Mouse (Mus musculus) bone marrow, adult 2 months (tissue): Measurements from ENCODE around the gene Gm4894. TPM values are rescaled to one million over a fixed set of nuclear protein-coding genes. Genes with fewer than 3 reads are reported as not detected.

Experiments used
- H3K27ac ChIP-seq: fragments of 200-500 bp; 2 replicates; pipeline ENCODE4 v1.5.1; 2012; ENCODE audit warnings: low read depth, mild to moderate bottlenecking, control low read depth, inconsistent platforms, low read length; ENCODE audit not compliant: control insufficient read depth, poor library complexity, insufficient read depth
- H3K4me1 ChIP-seq: fragments of 200-500 bp; 2 replicates; pipeline ENCODE4 v1.6.1; 2011; ENCODE audit warnings: low read length; ENCODE audit not compliant: control insufficient read depth, insufficient read depth
- H3K4me3 ChIP-seq: fragments of 200-500 bp; replicated peaks from 2 replicates; pipeline ENCODE3; 2011; ENCODE audit warnings: mild to moderate bottlenecking, low read depth, low read length, control low read depth; ENCODE audit not compliant: control insufficient read depth
- CTCF ChIP-seq: fragments of 200-500 bp; IDR thresholded peaks from 2 replicates; pipeline ENCODE4 v1.5.1; 2011; ENCODE audit warnings: low read length, control low read depth; ENCODE audit not compliant: control insufficient read depth, insufficient read depth
- POLR2A ChIP-seq: fragments of 200-500 bp; IDR thresholded peaks from 2 replicates; pipeline ENCODE4 v1.6.1; 2011; ENCODE audit warnings: low read depth, mild to moderate bottlenecking, control low read depth, low read length, borderline replicate concordance; ENCODE audit not compliant: control insufficient read depth
- WGBS: fragments of 180-500 bp; shearing (Covaris S2); methylation state at CpG from one replicate; pipeline ENCODE4 v1.1.7; 2018; 5-methylcytosine and 5-hydroxymethylcytosine counted together
- polyA plus RNA-seq: library from polyadenylated mRNA; stranded (reverse); fragments of >200 nt; gene quantifications from 2 replicates; pipeline ENCODE4 v1.2.4, GENCODE M21; 2011; ENCODE audit warnings: low replicate concordance; ENCODE audit not compliant: missing spikeins, insufficient read depth, insufficient read length

Gene Gm4894
- polyA plus RNA-seq, 1 experiment = not detected

GRCm38 (mm10) chr9:49268949-49269348, 18.6 kb downstream of the Gm4894 start:
- 65% methylated on average over 7 of the region's 7 CpGs for WGBS
- TF ChIP-seq CTCF = no peak
- no peak for TF ChIP-seq POLR2A
- no peaks in the 10 kb centered on the region for H3K4me1 ChIP-seq

GRCm38 (mm10) chr9:49273566-49273965, 23.2 kb downstream of the Gm4894 start:
- no peak for TF ChIP-seq CTCF
- Histone ChIP-seq H3K4me1 (no peaks in the 10 kb centered on the region), H3K4me3 (no peak overlapping the region), H3K27ac (no peak overlapping the region)
- WGBS = 71% methylated on average over 7 of the region's 7 CpGs

More at GRCm38 (mm10) chr9:49268949-49269348, 18.6 kb downstream of the Gm4894 start:
- Histone ChIP-seq H3K4me3 (no peak overlapping the region), H3K27ac (no peak overlapping the region)

DNA sequence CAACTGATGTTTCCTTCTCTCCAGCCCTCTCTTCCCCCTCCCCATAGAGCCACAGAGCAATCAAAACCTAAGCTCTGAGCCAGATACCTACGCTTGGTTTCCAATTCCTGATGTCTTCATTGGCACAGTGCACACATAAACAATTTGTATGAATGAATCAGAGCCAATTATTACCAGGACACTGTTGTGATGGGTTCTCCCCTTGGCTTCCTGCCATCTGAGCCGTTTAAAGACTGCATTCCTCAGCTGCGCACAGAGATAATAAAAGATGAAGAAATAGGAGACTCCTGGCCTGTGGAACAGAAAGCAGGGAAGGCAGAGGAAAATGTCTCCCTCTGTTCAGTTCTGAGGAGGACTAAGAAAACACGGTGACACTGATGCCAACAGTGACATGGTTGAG, 25.6 kb downstream of the Gm4894 start:
- no peak overlapping the region for H3K27ac ChIP-seq
- no peak overlapping the region for H3K4me3 ChIP-seq
- no peaks in the 10 kb centered on the region for H3K4me1 ChIP-seq
- TF ChIP-seq CTCF (no peak), POLR2A (no peak)
- 63% methylated on average over 4 of the region's 4 CpGs for WGBS

GRCm38 (mm10) chr9:49276542-49277334, 26.4 kb downstream of the Gm4894 start:
- Histone ChIP-seq H3K4me1 (no peaks in the 10 kb centered on the region), H3K4me3 (no peak overlapping the region), H3K27ac (no peak overlapping the region)
- WGBS = 84% methylated on average over 11 of the region's 11 CpGs
- TF ChIP-seq POLR2A (no peak), CTCF (no peak)

DNA sequence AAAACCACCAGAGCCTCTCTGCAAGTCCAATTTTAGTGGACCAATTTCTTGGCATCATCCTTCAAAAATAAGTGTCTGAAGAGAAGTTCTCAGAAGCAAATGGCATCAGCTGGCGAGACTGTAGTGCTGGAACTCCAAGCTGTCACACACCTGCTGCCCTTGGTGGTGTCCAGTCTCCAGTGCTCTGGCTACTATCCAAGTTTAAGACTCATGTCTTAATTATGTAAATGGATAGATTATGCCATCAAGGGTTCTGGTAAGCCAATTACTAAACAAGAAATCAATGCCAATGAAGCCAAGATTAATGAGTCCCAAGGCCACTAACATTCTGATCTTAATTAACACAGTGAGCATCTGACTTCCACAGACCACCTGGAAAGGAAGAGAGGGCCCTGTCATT, 44.8 kb downstream of the Gm4894 start:
- H3K4me1 ChIP-seq = no peaks in the 10 kb centered on the region
- H3K4me3 ChIP-seq = no peak overlapping the region
- WGBS = 56% methylated on average over 1 of the region's 1 CpGs
- no peak overlapping the region for H3K27ac ChIP-seq
- TF ChIP-seq POLR2A (no peak), CTCF (no peak)

DNA sequence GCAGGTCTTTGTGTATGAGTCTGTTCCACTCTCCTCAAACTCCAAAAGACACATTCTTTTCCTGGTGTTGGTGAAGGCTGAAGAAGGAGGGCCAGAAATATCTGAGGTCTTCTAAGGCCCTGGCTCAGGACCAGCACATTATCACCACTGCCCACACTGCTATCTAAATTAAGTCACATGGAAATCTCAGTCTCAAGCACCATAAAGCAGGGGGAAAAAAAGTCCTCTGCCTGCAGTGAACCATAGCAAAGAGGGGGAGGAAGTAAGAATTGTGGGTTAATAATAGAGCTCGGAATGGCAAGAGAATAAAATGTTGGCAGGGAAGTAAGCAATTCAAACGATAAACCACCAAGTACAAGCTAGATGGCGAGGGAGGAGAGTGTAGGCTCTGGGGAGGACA, 57.2 kb downstream of the Gm4894 start:
- no peak overlapping the region for H3K27ac ChIP-seq
- no peak overlapping the region for H3K4me3 ChIP-seq
- no peaks in the 10 kb centered on the region for H3K4me1 ChIP-seq
- WGBS = 63% methylated on average over 3 of the region's 3 CpGs
- TF ChIP-seq CTCF (no peak), POLR2A (no peak)

- Histone ChIP-seq H3K27ac (no peak overlapping the region), H3K4me3 (no peak overlapping the region), H3K4me1 (no peaks in the 10 kb centered on the region)
- WGBS = 46% methylated on average over 4 of the region's 4 CpGs
- TF ChIP-seq CTCF (no peak), POLR2A (no peak)
These were observed 60.5 kb downstream of the Gm4894 start for GRCm38 (mm10) chr9:49310821-49311220.

DNA sequence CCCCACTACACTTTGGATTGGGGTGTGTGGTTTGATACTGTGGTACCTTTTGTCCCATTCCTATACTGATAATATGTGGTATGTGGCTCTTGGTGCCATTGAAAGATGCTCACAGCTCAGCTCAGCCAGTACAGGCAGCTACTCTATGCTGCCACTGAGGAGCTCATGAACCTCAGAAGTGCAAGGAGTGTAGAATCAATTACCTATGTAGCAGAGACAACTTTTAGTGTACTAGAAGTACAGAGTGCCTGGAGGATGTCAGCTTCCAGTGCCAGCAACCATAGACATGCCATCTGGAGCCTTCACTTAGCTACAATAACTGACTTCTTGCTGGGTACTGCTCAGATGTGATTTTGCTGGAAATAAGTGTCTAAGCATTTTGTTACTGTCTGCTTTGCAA, 68.3 kb downstream of the Gm4894 start:
- H3K4me3 ChIP-seq = no peak overlapping the region
- TF ChIP-seq CTCF (no peak), POLR2A (no peak)
- H3K4me1 ChIP-seq = no peaks in the 10 kb centered on the region
- H3K27ac ChIP-seq = no peak overlapping the region

Other genes starting within 250 kb of the Gm4894 start
- 22.2 and 32.1 TPM in 2 replicates for gene Zw10, start 194.9 kb upstream of the Gm4894 start, polyA plus RNA-seq
- gene Tmprss5, start 169.3 kb upstream of the Gm4894 start, polyA plus RNA-seq = not detected in 2 replicates
- not detected in 2 replicates for gene Drd2, start 90.1 kb downstream of the Gm4894 start, polyA plus RNA-seq
- gene Ankk1, start 176.5 kb downstream of the Gm4894 start, polyA plus RNA-seq = not detected in 2 replicates
- 0.55 and 1.5 TPM in 2 replicates for gene Ttc12, start 235.7 kb downstream of the Gm4894 start, polyA plus RNA-seq